Mouse (Mus musculus) CH12.LX (cell line): ENCODE measurements around the gene Acbd6. TPM values are rescaled to one million over a fixed set of nuclear protein-coding genes. Genes with fewer than 3 reads are reported as not detected.

Source experiments
- DNase-seq: peaks from one replicate; pipeline ENCODE4 v3.0.0-alpha.2; 2013; ENCODE audit errors: extremely low read depth
- H3K27ac ChIP-seq: 2 replicates; pipeline ENCODE4 v1.5.1; 2012; ENCODE audit warnings: low read depth, mild to moderate bottlenecking, control low read depth, moderate library complexity; ENCODE audit not compliant: insufficient read depth
- H3K27me3 ChIP-seq: replicated peaks from 2 replicates; pipeline ENCODE3; 2012; ENCODE audit warnings: inconsistent platforms
- H3K36me3 ChIP-seq, 2 experiments: replicated peaks in 1 of 2; 2 replicates each; pipeline versions ENCODE3 to v1.6.1; 2012; ENCODE audit warnings: inconsistent platforms in 1 of 2, low read length in 1 of 2, mild to moderate bottlenecking in 1 of 2, mixed read lengths in 1 of 2, moderate library complexity in 1 of 2; ENCODE audit not compliant: control insufficient read depth in 1 of 2, insufficient read depth in 1 of 2
- H3K4me1 ChIP-seq, 2 experiments: 2 replicates each; pipeline ENCODE4 v1.6.1; 2012; ENCODE audit warnings: inconsistent platforms in 1 of 2, moderate library complexity in 1 of 2; ENCODE audit not compliant: insufficient read depth in 2 of 2, control insufficient read depth in 1 of 2
- H3K4me2 ChIP-seq: 2 replicates; pipeline ENCODE4 v1.6.1; 2012; ENCODE audit warnings: low read depth, mild to moderate bottlenecking, control low read depth; ENCODE audit not compliant: poor library complexity, insufficient read depth, severe bottlenecking
- H3K4me3 ChIP-seq, 3 experiments: fragments of 150-350 bp in 1 of 3; sonication (generic) in 1 of 3; replicated peaks in 1 of 3; 2 replicates each; pipeline versions ENCODE3 to v1.5.1; 2011 to 2012; ENCODE audit warnings: low read depth in 2 of 3, low read length in 2 of 3, mild to moderate bottlenecking in 2 of 3, moderate library complexity in 2 of 3, control low read depth in 1 of 3, improper control_type of control experiment in 1 of 3, inconsistent platforms in 1 of 3, mixed read lengths in 1 of 3; ENCODE audit not compliant: poor library complexity in 1 of 3
- H3K79me2 ChIP-seq: replicated peaks from 2 replicates; pipeline ENCODE4 v1.6.1; 2012; ENCODE audit warnings: mild to moderate bottlenecking, moderate library complexity; ENCODE audit not compliant: control insufficient read depth, poor library complexity, insufficient read depth, severe bottlenecking; ENCODE audit errors: extremely low read depth
- H3K9ac ChIP-seq: 2 replicates; pipeline ENCODE4 v1.6.1; 2012; ENCODE audit warnings: low read depth, mild to moderate bottlenecking, control low read depth, moderate library complexity; ENCODE audit not compliant: insufficient read depth
- H3K9me3 ChIP-seq: replicated peaks from 2 replicates; pipeline ENCODE3; 2012; ENCODE audit warnings: low read length, inconsistent platforms, mixed read lengths
- BHLHE40 ChIP-seq: IDR thresholded peaks from 2 replicates; pipeline ENCODE4 v1.6.1; 2011; ENCODE audit warnings: mild to moderate bottlenecking, low read depth, low read length, improper control_type of control experiment
- CHD2 ChIP-seq: IDR thresholded peaks from 2 replicates; pipeline ENCODE4 v1.6.1; 2011; ENCODE audit warnings: low read length, improper control_type of control experiment
- E2F4 ChIP-seq: IDR thresholded peaks from 2 replicates; pipeline ENCODE4 v1.6.1; 2011; ENCODE audit warnings: low read depth, low read length, improper control_type of control experiment; ENCODE audit not compliant: insufficient replicate concordance
- ETS1 ChIP-seq: conservative IDR thresholded peaks from 2 replicates; pipeline ENCODE4 v1.6.1; 2012; ENCODE audit warnings: low read depth, mild to moderate bottlenecking, inconsistent platforms, low read length, improper control_type of control experiment, moderate library complexity
- JUND ChIP-seq: conservative IDR thresholded peaks from 2 replicates; pipeline ENCODE4 v1.6.1; 2011; ENCODE audit warnings: low read depth, low read length, improper control_type of control experiment
- MAFK ChIP-seq: IDR thresholded peaks from 2 replicates; pipeline ENCODE4 v1.6.1; 2011; ENCODE audit warnings: low read length, improper control_type of control experiment; ENCODE audit not compliant: insufficient replicate concordance
- MAX ChIP-seq: IDR thresholded peaks from 2 replicates; pipeline ENCODE4 v1.6.1; 2011; ENCODE audit warnings: low read length, improper control_type of control experiment
- MXI1 ChIP-seq: IDR thresholded peaks from 2 replicates; pipeline ENCODE4 v1.6.1; 2011; ENCODE audit warnings: mild to moderate bottlenecking, low read depth, low read length, improper control_type of control experiment
- POLR2A ChIP-seq: IDR thresholded peaks from 2 replicates; pipeline ENCODE4 v1.6.1; 2011; ENCODE audit warnings: low read depth, mild to moderate bottlenecking, improper control_type of control experiment, low read length
- TBP ChIP-seq: conservative IDR thresholded peaks from 2 replicates; pipeline ENCODE4 v1.6.1; 2011; ENCODE audit warnings: low read depth, low read length, improper control_type of control experiment
- TCF12 ChIP-seq: IDR thresholded peaks from 2 replicates; pipeline ENCODE4 v1.6.1; 2014; ENCODE audit warnings: low read depth, mild to moderate bottlenecking, inconsistent platforms, low read length, improper control_type of control experiment
- ZMIZ1 ChIP-seq: IDR thresholded peaks from 2 replicates; pipeline ENCODE4 v1.6.1; 2012; ENCODE audit warnings: low read depth, mild to moderate bottlenecking, inconsistent platforms, low read length, improper control_type of control experiment
- dilution Hi-C: fragments of 300-500 bp; cut with MboI; formaldehyde crosslinking; loops from 2 replicates; pipeline ENCODE4 v1.14.3; 2020; ENCODE audit warnings: low sequenced_read_pairs; ENCODE audit not compliant: extremely low pct_unique_long_range_greater_than_20kb, extremely low pct_ligation_motif_present
- in situ Hi-C: fragments of 300-500 bp; cut with MboI; formaldehyde crosslinking; loops from 3 replicates; pipeline ENCODE4 v1.14.3; 2019; ENCODE audit warnings: low sequenced_read_pairs, low pct_ligation_motif_present, low pct_unique_long_range_greater_than_20kb, mixed read lengths
- polyA plus RNA-seq: library from polyadenylated mRNA; unstranded; fragments of >175 nt; gene quantifications from 2 replicates; pipeline ENCODE4 v1.2.1, GENCODE M21; 2012; ENCODE audit warnings: low read depth; ENCODE audit not compliant: insufficient read length
- total RNA-seq, 2 experiments: library from RNA; depleted of rRNA; stranded (reverse); fragments of 300-350 nt in 1 of 2; fragments of >200 nt in 1 of 2; gene quantifications; 2 replicates each; pipeline ENCODE4 v1.2.3; 2012 to 2014

Gene Acbd6
- total and polyA plus RNA-seq, 3 experiments = 51.9 to 97.8 (median 74.4) TPM

DNA sequence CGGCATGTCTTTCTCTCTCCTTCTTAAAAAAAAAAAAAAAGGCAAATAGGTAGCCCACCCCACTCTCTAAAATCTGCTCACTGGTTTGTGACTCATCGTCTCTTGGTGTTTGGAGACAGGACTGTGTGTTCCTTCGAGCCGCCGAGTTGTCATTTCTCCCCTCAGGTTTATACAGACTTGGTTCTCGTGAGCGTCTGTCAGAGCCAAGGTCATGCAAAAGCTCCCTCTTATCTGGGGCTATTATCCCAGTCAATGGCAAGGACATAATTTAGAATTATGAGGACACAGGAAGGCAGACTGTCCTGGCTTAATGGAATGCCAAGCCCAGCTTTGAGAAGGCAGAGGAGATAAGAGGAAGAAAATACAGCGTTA, 30.1 kb upstream of the Acbd6 start:
- H3K9me3 ChIP-seq = no peaks in the 10 kb centered on the region
- no peak for DNase-seq
- no peak overlapping the region for H3K27ac ChIP-seq
- H3K4me1 ChIP-seq = peaks cover 9 to 22% of the 10 kb centered on the region in 2 experiments
- in situ Hi-C loops = loop anchor here (5.0 kb wide), 1 partner anchor 235 kb away; no protein-coding TSS in a partner anchor
- dilution Hi-C loops = no loop called here
- no peak overlapping the region for H3K4me3 ChIP-seq
- no peak overlapping the region for H3K9ac ChIP-seq
- H3K4me2 ChIP-seq = no peak overlapping the region
- no peak for TF ChIP-seq ZMIZ1
- TF ChIP-seq POLR2A = no peak
- no peak for TF ChIP-seq BHLHE40
- no peak for TF ChIP-seq E2F4
- no peak for TF ChIP-seq MAX
- TF ChIP-seq ETS1 = no peak
- no peak for TF ChIP-seq JUND
- no peak for TF ChIP-seq TCF12
- no peaks in the 10 kb centered on the region for H3K36me3 ChIP-seq
- H3K27me3 ChIP-seq = no peaks in the 10 kb centered on the region
- no peaks in the 10 kb centered on the region for H3K79me2 ChIP-seq

DNA sequence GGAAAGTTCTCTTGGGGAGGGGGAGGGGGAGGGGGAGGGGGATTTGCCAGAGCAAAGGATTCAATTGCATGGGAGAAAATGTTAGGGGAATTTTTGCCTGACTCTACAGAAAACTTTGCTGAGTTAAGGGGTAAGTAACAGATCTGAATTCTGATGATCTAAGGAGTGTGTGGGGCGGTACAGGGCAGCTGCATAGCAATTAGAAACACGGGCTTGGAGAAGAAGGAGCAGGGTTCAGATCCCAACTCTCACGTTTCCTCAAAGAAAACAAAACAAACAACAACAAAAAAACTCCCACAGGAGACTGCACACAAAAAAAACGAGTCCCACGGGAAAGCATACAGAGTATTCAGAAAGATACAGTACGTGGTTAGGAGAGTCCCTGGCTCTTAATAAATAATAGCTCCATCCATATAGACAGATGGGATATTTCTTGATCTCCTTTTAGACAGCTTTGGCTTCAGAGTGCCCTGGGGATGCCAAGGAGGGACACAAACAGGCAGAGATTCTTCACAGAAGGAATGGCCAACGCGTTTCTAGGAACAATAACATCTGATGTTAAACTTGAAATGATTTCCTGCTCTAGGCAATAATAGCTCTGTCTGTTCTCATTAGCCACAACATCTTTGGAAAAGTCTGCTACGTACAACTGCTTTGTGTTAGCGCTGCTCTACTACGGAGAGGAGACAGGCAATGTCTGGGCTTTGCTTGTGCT, 29.4 kb upstream of the Acbd6 start:
- DNase-seq = no peak
- Histone ChIP-seq H3K4me3 (no peak overlapping the region), H3K4me2 (no peak overlapping the region), H3K9me3 (no peaks in the 10 kb centered on the region), H3K27ac (no peak overlapping the region), H3K4me1 (peaks cover 14 to 30% of the 10 kb centered on the region in 2 experiments), H3K27me3 (no peaks in the 10 kb centered on the region), H3K36me3 (no peaks in the 10 kb centered on the region), H3K9ac (no peak overlapping the region), H3K79me2 (no peaks in the 10 kb centered on the region)
- no peak for TF ChIP-seq MXI1
- in situ Hi-C loops (loop anchor here (5.0 kb wide), 1 partner anchor 236 kb away; no protein-coding TSS in a partner anchor), dilution Hi-C loops (no loop called here)

DNA sequence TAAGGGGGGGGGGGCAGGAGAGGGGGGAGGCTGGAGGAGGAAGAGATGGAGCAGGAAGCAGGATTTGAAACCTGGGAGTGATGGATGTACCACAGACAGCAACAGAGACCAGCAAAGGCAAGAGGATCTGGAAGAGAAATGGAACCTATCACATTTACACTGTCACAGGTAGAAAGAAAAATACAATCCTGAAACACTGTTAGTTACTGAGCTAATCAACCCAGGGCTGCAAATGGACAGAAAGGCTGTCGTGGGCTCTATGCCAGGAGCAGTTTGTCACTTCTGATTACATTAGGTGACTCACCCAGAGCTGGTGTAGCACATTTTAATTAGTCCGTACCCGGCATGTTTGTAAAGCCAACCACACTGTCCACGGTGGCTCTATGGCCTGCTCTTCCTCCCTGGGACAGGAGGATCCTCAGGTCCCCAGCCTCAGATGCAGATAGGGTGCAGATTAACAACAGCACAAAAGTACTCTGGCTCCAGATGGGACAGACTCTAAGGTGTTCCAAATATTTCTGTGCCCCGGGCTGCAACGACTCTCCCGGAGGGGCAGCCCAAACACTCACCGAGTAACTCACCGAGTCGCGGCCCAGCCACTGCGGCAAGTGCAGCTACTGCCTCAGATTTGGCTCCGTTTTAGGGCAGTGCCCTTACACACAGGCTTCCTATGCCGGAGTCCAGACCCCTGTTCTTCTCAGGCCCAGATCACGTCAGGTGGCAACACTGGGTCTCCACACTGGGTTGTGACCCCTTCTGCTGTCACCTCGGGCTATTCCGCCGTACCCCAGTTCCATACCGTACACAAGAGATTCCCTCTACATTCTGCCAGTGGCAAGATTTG, 28.6 kb upstream of the Acbd6 start:
- in situ Hi-C loops = loop anchor here (5.0 kb wide), 1 partner anchor 237 kb away; no protein-coding TSS in a partner anchor
- no peak for DNase-seq
- H3K4me2 ChIP-seq = no peak overlapping the region
- H3K79me2 ChIP-seq = no peaks in the 10 kb centered on the region
- no peaks in the 10 kb centered on the region for H3K27me3 ChIP-seq
- H3K9me3 ChIP-seq = no peaks in the 10 kb centered on the region
- dilution Hi-C loops = no loop called here
- no peaks in the 10 kb centered on the region for H3K36me3 ChIP-seq
- no peak overlapping the region for H3K27ac ChIP-seq
- H3K4me3 ChIP-seq = no peak overlapping the region
- no peak overlapping the region for H3K9ac ChIP-seq
- TF ChIP-seq MAFK (no peak), CHD2 (no peak), JUND (no peak), TBP (no peak)
- peaks cover 14 to 32% of the 10 kb centered on the region in 2 experiments for H3K4me1 ChIP-seq
